Mouse (Mus musculus): ENCODE measurements around the gene St3gal3.

Gene St3gal3

DNA sequence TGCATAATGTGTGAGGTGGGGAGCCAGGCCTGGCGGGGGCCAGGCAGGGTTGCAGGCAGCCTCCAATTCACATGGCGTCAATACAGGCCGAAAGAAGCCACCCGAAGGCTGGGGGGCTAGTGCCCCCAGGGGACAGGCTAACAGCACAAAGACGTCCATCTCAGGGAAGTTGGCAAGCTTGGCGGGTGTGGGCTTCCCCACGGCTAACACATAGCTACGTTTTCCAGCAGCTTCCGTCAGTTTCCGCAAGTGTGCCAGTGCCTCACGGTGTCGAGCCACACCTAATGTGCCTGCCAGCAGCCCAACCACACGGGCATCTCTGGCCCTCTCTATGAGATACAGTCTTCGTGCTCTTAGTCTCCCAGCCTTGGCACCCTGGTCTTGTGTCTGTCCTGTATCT lies 244.7 kb downstream of the St3gal3 start:
- no peak for DNase-seq

GRCm38 (mm10) chr4:117889471-117889870 lies 245.2 kb downstream of the St3gal3 start:
- no peak for DNase-seq

DNA sequence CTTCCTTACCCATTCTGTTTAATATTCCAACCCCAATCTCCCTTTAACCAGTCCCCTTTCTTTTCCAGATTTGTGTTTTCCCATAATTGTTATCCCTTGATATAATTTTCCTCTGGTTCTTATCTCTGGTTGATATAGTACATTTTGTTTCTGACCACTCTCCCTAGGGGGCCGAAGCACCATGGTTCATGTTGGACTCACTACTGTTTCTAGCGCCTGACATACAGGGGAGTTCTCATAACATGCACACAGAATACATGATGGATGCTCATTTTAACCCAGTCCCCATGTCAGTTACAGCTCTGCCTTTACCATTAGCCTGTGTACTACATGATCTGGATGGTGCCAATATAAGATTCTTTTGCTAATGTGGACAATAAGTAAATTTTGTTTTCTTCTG lies 246.8 kb downstream of the St3gal3 start:
- DNase-seq: no peak

GRCm38 (mm10) chr4:117887133-117887532 lies 247.6 kb downstream of the St3gal3 start, which contains the start of gene Atp6v0b:
TSS of gene Atp6v0b (minus strand) at chr4:117887333.
- peak; percentile 97 for DNase-seq

GRCm38 (mm10) chr4:117886644-117887043 lies 248.1 kb downstream of the St3gal3 start:
- DNase-seq: peak; percentile 52

GRCm38 (mm10) chr4:117885994-117886393 lies 248.7 kb downstream of the St3gal3 start:
- no peak for DNase-seq

DNA sequence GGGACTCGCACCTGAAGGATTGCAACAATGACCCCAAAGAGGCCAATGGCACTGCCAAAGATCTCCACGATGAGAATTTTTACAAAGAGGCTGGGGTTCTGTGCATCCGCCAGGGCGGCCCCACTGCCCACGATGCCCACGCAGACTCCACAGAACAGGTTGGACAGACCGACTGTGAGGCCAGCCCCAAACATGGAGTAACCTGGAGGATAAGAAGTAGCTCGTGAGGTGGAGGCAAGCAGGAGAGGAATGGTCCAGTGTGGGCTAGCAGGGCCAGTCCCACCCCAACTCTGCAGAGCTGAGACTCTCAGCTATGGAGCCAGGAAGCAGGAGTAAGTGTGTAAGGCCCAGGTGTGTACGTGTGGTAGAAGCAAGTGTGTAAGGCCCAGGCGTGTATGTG lies 249.6 kb downstream of the St3gal3 start:
- no peak for DNase-seq

DNA sequence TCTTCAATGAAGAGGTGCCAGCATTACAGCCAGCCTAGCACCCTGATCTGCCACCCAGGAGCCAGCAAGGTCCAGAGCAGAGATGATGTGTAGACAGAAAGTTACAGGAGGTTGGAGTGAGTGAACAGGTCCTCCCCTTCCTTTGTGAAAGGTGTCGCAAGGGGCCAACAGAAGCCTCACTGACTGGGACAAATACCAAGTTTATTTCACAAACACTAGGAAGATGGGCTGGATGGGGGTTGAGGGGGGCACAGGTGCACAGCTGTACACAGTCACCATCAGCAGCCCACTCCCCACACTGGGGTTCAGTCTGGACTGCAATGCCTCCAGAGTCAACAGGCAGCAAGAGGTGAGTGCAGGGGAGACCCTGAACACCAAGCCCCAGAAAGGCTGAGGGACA lies 250.6 kb downstream of the St3gal3 start:
- DNase-seq: no peak

GRCm38 (mm10) chr4:117882701-117883691 lies 251.7 kb downstream of the St3gal3 start, which contains the start of gene B4galt2:
TSS of gene B4galt2 (minus strand) at chr4:117883487.
- no peak for DNase-seq

All from lung, postnatal 36 days (tissue).